ENCODE assay signal across 15 mouse cellular contexts in the genomic region with DNA sequence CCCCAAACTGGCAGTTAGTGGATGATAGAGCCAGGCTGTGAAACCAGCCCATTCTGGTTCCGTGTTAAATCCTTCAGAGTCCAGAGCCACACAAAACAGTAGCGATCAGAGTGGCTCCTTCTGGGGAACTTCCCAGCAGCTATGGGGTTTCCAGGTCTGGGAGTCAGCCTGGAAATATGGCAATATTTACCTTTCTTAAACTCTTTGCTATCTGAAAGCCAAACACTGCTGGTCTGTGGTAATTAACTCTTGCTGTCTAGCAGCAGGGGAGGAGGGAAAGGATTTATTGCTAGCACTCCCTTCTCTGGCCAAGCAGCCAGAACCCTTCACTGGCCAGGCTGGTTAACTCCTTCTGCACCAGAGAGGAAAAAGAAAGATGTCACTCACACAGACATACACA.
DNase-seq lines count a peak whose midpoint lies in the region; ATAC-seq and TF ChIP-seq lines count a peak whose summit lies in the region.
"Had no signal": no experiment of that assay in that cellular context is flagged by ENCODE, and none has a peak within 500 bp of the region (broad histone marks: within the 10 kb centered on the region; RNA-seq: fewer than 3 reads in every experiment).

No protein-coding gene starts in this region.

- ATAC-seq in kidney, embryonic 15.5 days (replicated peaks; ENCODE audit: low FRiP score) = peak; percentile 83
- ATAC-seq: forebrain, embryonic 13.5 days; hindbrain, postnatal 0 days; liver, embryonic 12.5 days had no signal

- DNase-seq in kidney, adult 2 months = no peak
- DNase-seq in ovary, postnatal 14 days (ENCODE audit: low spot score) = peak; percentile 7
- DNase-seq in ovary, adult 18-20 months (ENCODE audit: low spot score) = no peak
- peak; percentile 61 for DNase-seq in lung, postnatal 36 days
- DNase-seq in right cerebral cortex, postnatal 4 days = no peak
- no peak for DNase-seq in gastrocnemius, postnatal 25 days
- DNase-seq: adrenal gland, postnatal 25 days; heart, postnatal 36 days; right cerebral cortex, postnatal 14 days; thymus, postnatal 25 days had no signal

- H3K36me3 ChIP-seq in kidney, embryonic 15.5 days = peaks cover 13% of the 10 kb centered on the region; the same call in 1 of the 2 replicates
- H3K36me3 ChIP-seq in kidney, adult 2 months (ENCODE audit: control insufficient read depth, insufficient read depth, low read length) = peaks cover 4% of the 10 kb centered on the region

- no peak overlapping the region for H3K4me2 ChIP-seq in kidney, embryonic 15.5 days
- H3K4me2 ChIP-seq: forebrain, embryonic 13.5 days; heart, embryonic 11.5 days; liver, embryonic 12.5 days had no signal

- no peak for TF ChIP-seq CTCF in kidney, adult 2 months (conservative IDR thresholded peaks at IDR 0.05; ENCODE audit: insufficient read depth, insufficient read length, low read depth, low read length)

- no peak overlapping the region for H3K9ac ChIP-seq in kidney, embryonic 15.5 days
- H3K9ac ChIP-seq: forebrain, embryonic 13.5 days; liver, embryonic 12.5 days had no signal

- H3K4me1 ChIP-seq in kidney, embryonic 15.5 days = peaks cover 16% of the 10 kb centered on the region; the same call in 1 of the 2 replicates
- no peaks in the 10 kb centered on the region for H3K4me1 ChIP-seq in kidney, adult 2 months (ENCODE audit: control insufficient read depth, insufficient read depth, low read length)
- H3K4me1 ChIP-seq: forebrain, embryonic 13.5 days; liver, embryonic 12.5 days had no signal

- no peak overlapping the region for H3K4me3 ChIP-seq in kidney, embryonic 15.5 days (replicated peaks)
- no peak overlapping the region for H3K4me3 ChIP-seq in kidney, adult 2 months (ENCODE audit: insufficient read depth, low read depth, low read length)
- H3K4me3 ChIP-seq: forebrain, embryonic 13.5 days; liver, embryonic 12.5 days had no signal

- no peaks in the 10 kb centered on the region for H3K9me3 ChIP-seq in kidney, embryonic 15.5 days (replicated peaks)
- H3K9me3 ChIP-seq: forebrain, embryonic 13.5 days; liver, embryonic 12.5 days had no signal

- no peak for TF ChIP-seq POLR2A in kidney, adult 2 months (IDR thresholded peaks at IDR 0.05; ENCODE audit: low read depth, low read length)

- WGBS in kidney, embryonic 15.5 days = 15% methylated on average over 2 of the region's 2 CpGs
- 43% methylated on average over 2 of the region's 2 CpGs for WGBS in kidney, adult 2 months

- H3K27me3 ChIP-seq in kidney, embryonic 15.5 days = no peaks in the 10 kb centered on the region
- H3K27me3 ChIP-seq in kidney, adult 2 months (replicated peaks; ENCODE audit: control insufficient read depth, insufficient read depth, low read length) = no peaks in the 10 kb centered on the region
- H3K27me3 ChIP-seq: forebrain, embryonic 13.5 days; liver, embryonic 12.5 days had no signal

- peak overlapping the region; percentile 84 for H3K27ac ChIP-seq in kidney, embryonic 15.5 days
- H3K27ac ChIP-seq in kidney, adult 2 months (ENCODE audit: insufficient read depth, low read depth, low read length) = no peak overlapping the region
- H3K27ac ChIP-seq: forebrain, embryonic 13.5 days; hindbrain, postnatal 0 days; liver, embryonic 12.5 days had no signal

Comparison
In these comparisons a context has a peak if more than half of its experiments do, and no peak if none do; other contexts are left out.
1. DNase-seq: peak in ovary, postnatal 14 days (single experiment) and lung, postnatal 36 days (single experiment); none in kidney, adult 2 months (single experiment), ovary, adult 18-20 months (single experiment), right cerebral cortex, postnatal 4 days (single experiment) and gastrocnemius, postnatal 25 days (single experiment).